Mouse (Mus musculus) thymus, postnatal 14 days (tissue): Measurements from ENCODE around the gene Gm21783.
"Not testable (repeated sequence)": the region's sequence is repeated elsewhere in the genome, so short reads cannot be mapped to it uniquely, and the experiment has no call there.

ENCODE experiments used
- DNase-seq: peaks from one replicate; pipeline ENCODE4 v3.0.0; 2021

The Gm21783 gene

DNA sequence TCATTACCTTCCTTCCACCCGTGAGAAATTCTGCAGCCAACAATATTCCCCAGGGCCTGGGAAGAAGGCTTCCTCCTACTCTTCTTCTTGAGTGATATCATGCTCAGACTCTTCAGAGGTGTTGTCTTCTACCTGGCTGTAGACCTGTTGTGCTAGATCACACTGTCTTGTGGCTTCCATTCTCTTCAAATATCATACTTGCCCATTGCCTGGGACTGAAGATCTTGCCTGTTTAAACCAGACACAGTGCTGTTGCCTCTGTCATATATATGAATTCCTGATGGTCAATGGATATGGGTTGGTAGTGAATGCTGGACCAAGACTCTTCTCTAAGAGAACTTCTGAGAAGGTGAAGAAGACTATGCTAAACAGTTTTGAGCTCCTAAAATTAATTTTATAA lies at the start of gene Gm21783:
Gm21783 (minus strand) TSS at position 101 of the 400 bp plus-strand sequence.
- not testable (repeated sequence) for DNase-seq
